ENCODE assay signal across 19 mouse cellular contexts in the genomic region with DNA sequence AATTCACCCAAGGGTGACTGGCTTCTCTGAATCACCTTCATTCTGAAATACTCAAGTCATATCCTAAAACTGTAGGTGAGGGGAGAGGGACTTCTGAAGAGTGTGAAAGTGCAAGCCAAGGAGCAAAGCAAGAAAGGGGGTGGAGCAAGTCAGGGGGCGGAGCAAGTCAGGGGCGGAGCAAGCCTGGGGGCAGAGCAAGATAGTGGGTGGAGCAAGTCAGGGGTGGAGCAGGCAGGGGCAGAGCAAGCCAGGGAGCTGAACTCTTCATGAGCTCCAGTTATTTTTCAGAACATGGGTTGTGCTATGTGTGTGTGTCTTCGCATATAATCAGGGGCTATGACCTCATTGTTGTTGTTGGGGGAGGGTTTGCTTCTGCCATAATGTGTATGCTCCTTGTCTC. TPM values are rescaled to one million over a fixed set of nuclear protein-coding genes. Genes with fewer than 3 reads are reported as not detected.
A peak's percentile ranks its signal among the peaks of the same experiment; 100 is the strongest.
DNase-seq lines count a peak whose midpoint lies in the region; ATAC-seq and TF ChIP-seq lines count a peak whose summit lies in the region.
"Had no signal": no experiment of that assay in that cellular context is flagged by ENCODE, and none has a peak within 500 bp of the region (broad histone marks: within the 10 kb centered on the region; RNA-seq: fewer than 3 reads in every experiment).

No protein-coding gene starts in this region.

- DNase-seq in hindbrain, embryonic 14.5 days (ENCODE audit: low spot score), result peak; percentile 13
- DNase-seq in hindbrain, postnatal 0 days (ENCODE audit: low spot score), result no peak
- peak; percentile 66 for DNase-seq in A20 (ENCODE audit: low read depth, low spot score)
- peak; percentile 74 for DNase-seq in ZHBTc4 (ENCODE audit: low read depth, low spot score)
- DNase-seq in gastrocnemius, postnatal 14 days, result no peak
- DNase-seq in left cerebral cortex, adult 18-20 months (ENCODE audit: low spot score in 2 of 2), result no peak
- no peak for DNase-seq in adrenal gland, postnatal 10 days
- DNase-seq: kidney, postnatal 10 days had no signal

- no peak overlapping the region for H3K4me3 ChIP-seq in hindbrain, embryonic 14.5 days (replicated peaks; ENCODE audit: low read length)
- H3K4me3 ChIP-seq in hindbrain, postnatal 0 days (ENCODE audit: low read length), result no peak overlapping the region
- H3K4me3 ChIP-seq in liver, embryonic 12.5 days, result no peak overlapping the region
- H3K4me3 ChIP-seq: erythroblast, embryonic 14.5 days; heart, embryonic 10.5 days; hindbrain, embryonic 12.5 days; left cerebral cortex, adult 2 months; megakaryocyte, embryonic 14.5 days; myocyte had no signal

- H3K9me3 ChIP-seq in hindbrain, embryonic 14.5 days (ENCODE audit: control insufficient read depth, low read length), result no peaks in the 10 kb centered on the region
- H3K9me3 ChIP-seq in hindbrain, postnatal 0 days (ENCODE audit: low read length), result no peaks in the 10 kb centered on the region
- H3K9me3 ChIP-seq in liver, embryonic 12.5 days (replicated peaks), result no peaks in the 10 kb centered on the region
- H3K9me3 ChIP-seq: heart, embryonic 10.5 days; hindbrain, embryonic 12.5 days; megakaryocyte, embryonic 14.5 days had no signal

- no peaks in the 10 kb centered on the region for H3K27me3 ChIP-seq in hindbrain, embryonic 14.5 days (ENCODE audit: control insufficient read depth, insufficient read depth, low read length)
- H3K27me3 ChIP-seq in hindbrain, postnatal 0 days (ENCODE audit: insufficient read depth, low read length), result no peaks in the 10 kb centered on the region
- H3K27me3 ChIP-seq in liver, embryonic 12.5 days (replicated peaks), result peaks cover 12% of the 10 kb centered on the region
- H3K27me3 ChIP-seq: hindbrain, embryonic 12.5 days had no signal

- no peak overlapping the region for H3K4me2 ChIP-seq in hindbrain, embryonic 14.5 days (replicated peaks)
- H3K4me2 ChIP-seq in hindbrain, postnatal 0 days (ENCODE audit: low read depth, low read length), result no peak overlapping the region
- no peak overlapping the region for H3K4me2 ChIP-seq in liver, embryonic 12.5 days
- H3K4me2 ChIP-seq: hindbrain, embryonic 12.5 days had no signal

- H3K4me1 ChIP-seq in hindbrain, embryonic 14.5 days (replicated peaks; ENCODE audit: control insufficient read depth, insufficient read depth, low read length), result no peaks in the 10 kb centered on the region
- no peaks in the 10 kb centered on the region for H3K4me1 ChIP-seq in hindbrain, postnatal 0 days (ENCODE audit: insufficient read depth, low read length)
- H3K4me1 ChIP-seq in liver, embryonic 12.5 days, result no peaks in the 10 kb centered on the region
- H3K4me1 ChIP-seq: heart, embryonic 10.5 days; hindbrain, embryonic 12.5 days had no signal

- 69% methylated on average over 3 of the region's 3 CpGs for WGBS in hindbrain, embryonic 14.5 days
- WGBS in hindbrain, postnatal 0 days, result 72% methylated on average over 3 of the region's 3 CpGs
- 38% methylated on average over 3 of the region's 3 CpGs for WGBS in liver, embryonic 12.5 days (ENCODE audit: insufficient replicate concordance)

- intact Hi-C loops in gastrocnemius, postnatal 14 days (cut with DNase I; ENCODE audit: low total_unique reads), result no loop called here

- ATAC-seq in hindbrain, embryonic 14.5 days (ENCODE audit: low FRiP score), result no peak
- ATAC-seq in hindbrain, postnatal 0 days, result no peak
- ATAC-seq in liver, embryonic 12.5 days, result peak; percentile 46; the same call in 1 of the 2 replicates
- ATAC-seq: activated CD4-positive, CD25-positive, alpha-beta regulatory T cell, adult 4 months had no signal

- H3K36me3 ChIP-seq in hindbrain, embryonic 14.5 days (replicated peaks; ENCODE audit: control insufficient read depth, insufficient read depth), result no peaks in the 10 kb centered on the region
- H3K36me3 ChIP-seq in hindbrain, postnatal 0 days (ENCODE audit: insufficient read depth, low read length), result no peaks in the 10 kb centered on the region
- H3K36me3 ChIP-seq in liver, embryonic 12.5 days, result no peaks in the 10 kb centered on the region
- H3K36me3 ChIP-seq: heart, embryonic 10.5 days; hindbrain, embryonic 12.5 days had no signal

- TF ChIP-seq CTCF in hindbrain, postnatal 0 days (IDR thresholded peaks at IDR 0.05; ENCODE audit: low read depth), result no peak

- no peak overlapping the region for H3K9ac ChIP-seq in hindbrain, embryonic 14.5 days
- no peak overlapping the region for H3K9ac ChIP-seq in hindbrain, postnatal 0 days (replicated peaks; ENCODE audit: low read length)
- no peak overlapping the region for H3K9ac ChIP-seq in liver, embryonic 12.5 days
- H3K9ac ChIP-seq: hindbrain, embryonic 12.5 days had no signal

- no peak overlapping the region for H3K27ac ChIP-seq in hindbrain, embryonic 14.5 days
- no peak overlapping the region for H3K27ac ChIP-seq in hindbrain, postnatal 0 days
- H3K27ac ChIP-seq in liver, embryonic 12.5 days, result no peak overlapping the region
- H3K27ac ChIP-seq: heart, embryonic 10.5 days; hindbrain, embryonic 12.5 days; left cerebral cortex, adult 2 months had no signal

RNA-seq across cellular contexts. Expression of gene Hamp2, which starts 4.3 kb away (rescaled TPM):
- not detected in 2 replicates for polyA plus RNA-seq in hindbrain, embryonic 14.5 days (2014; fragmentation: Nextera tagmentation; extraction: Ambion mirVana)
- not detected in 2 replicates for total RNA-seq in hindbrain, postnatal 0 days (2014; rRNA removed)
- polyA plus RNA-seq in hindbrain, postnatal 0 days (2015; fragmentation: Nextera tagmentation; extraction: Ambion mirVana), result not detected in 2 replicates
- not detected in 2 replicates for polyA plus RNA-seq in liver, embryonic 12.5 days (2016; fragmentation: Nextera tagmentation; extraction: Ambion mirVana)
- not detected for total RNA-seq in gastrocnemius, postnatal 14 days (2021)
- not detected for total RNA-seq in left cerebral cortex, adult 18-20 months (2021)
- 1 to 10 TPM in 1 of 2 experiments, not detected in 1; 1.1 TPM for total RNA-seq in adrenal gland, postnatal 10 days (2021)
- total RNA-seq: left cerebral cortex, adult 2 months had no signal
- polyA plus RNA-seq: activated CD4-positive, CD25-positive, alpha-beta regulatory T cell, adult 4 months; C2C12; cortical plate, adult 2 months; erythroblast, embryonic 14.5 days; heart, embryonic 10.5 days; hindbrain, embryonic 12.5 days; myocyte had no signal

RNA-seq across cellular contexts. Expression of gene Mag, which starts 5.5 kb away (rescaled TPM):
- 3.4 and 4.3 TPM in 2 replicates for polyA plus RNA-seq in hindbrain, embryonic 14.5 days (2014; fragmentation: Nextera tagmentation; extraction: Ambion mirVana)
- total RNA-seq in hindbrain, postnatal 0 days (2014; rRNA removed), result 39.0 and 48.7 TPM in 2 replicates
- polyA plus RNA-seq in hindbrain, postnatal 0 days (2015; fragmentation: Nextera tagmentation; extraction: Ambion mirVana), result 14.4 and 18.6 TPM in 2 replicates
- polyA plus RNA-seq in liver, embryonic 12.5 days (2016; fragmentation: Nextera tagmentation; extraction: Ambion mirVana), result 0.13 and 0.20 TPM in 2 replicates
- 1 to 10 TPM; 3.5 to 9.6 TPM for total RNA-seq in gastrocnemius, postnatal 14 days (2021)
- 100 to 1,000 TPM in 1 of 2 experiments, 10 to 100 TPM in 1; 91.4 to 101 TPM for total RNA-seq in left cerebral cortex, adult 18-20 months (2021)
- total RNA-seq in adrenal gland, postnatal 10 days (2021), result under 1 TPM; 0.45 to 0.58 TPM
- polyA plus RNA-seq: activated CD4-positive, CD25-positive, alpha-beta regulatory T cell, adult 4 months; erythroblast, embryonic 14.5 days had no signal

RNA-seq across cellular contexts. Expression of gene Hamp, which starts 23.6 kb away (rescaled TPM):
- polyA plus RNA-seq in hindbrain, embryonic 14.5 days (2014; fragmentation: Nextera tagmentation; extraction: Ambion mirVana), result not detected in 2 replicates
- total RNA-seq in hindbrain, postnatal 0 days (2014; rRNA removed), result not detected in 2 replicates
- not detected in 2 replicates for polyA plus RNA-seq in hindbrain, postnatal 0 days (2015; fragmentation: Nextera tagmentation; extraction: Ambion mirVana)
- 0.38 TPM in 1 of 2 replicates, not detected in the other for polyA plus RNA-seq in liver, embryonic 12.5 days (2016; fragmentation: Nextera tagmentation; extraction: Ambion mirVana)
- not detected for total RNA-seq in gastrocnemius, postnatal 14 days (2021)
- total RNA-seq in left cerebral cortex, adult 18-20 months (2021), result not detected
- 1 to 10 TPM in 1 of 2 experiments, under 1 TPM in 1; 0.88 to 1.3 TPM for total RNA-seq in adrenal gland, postnatal 10 days (2021)
- total RNA-seq: left cerebral cortex, adult 2 months had no signal
- polyA plus RNA-seq: activated CD4-positive, CD25-positive, alpha-beta regulatory T cell, adult 4 months; C2C12; cortical plate, adult 2 months; erythroblast, embryonic 14.5 days; heart, embryonic 10.5 days; hindbrain, embryonic 12.5 days; myocyte; spleen, adult 2 months had no signal

RNA-seq across cellular contexts. Expression of gene Usf2, which starts 36.4 kb away (rescaled TPM):
- polyA plus RNA-seq in hindbrain, embryonic 14.5 days (2014; fragmentation: Nextera tagmentation; extraction: Ambion mirVana), result 24.9 and 26.5 TPM in 2 replicates
- total RNA-seq in hindbrain, postnatal 0 days (2014; rRNA removed), result 103 and 114 TPM in 2 replicates
- polyA plus RNA-seq in hindbrain, postnatal 0 days (2015; fragmentation: Nextera tagmentation; extraction: Ambion mirVana), result 27.1 and 28.0 TPM in 2 replicates
- polyA plus RNA-seq in liver, embryonic 12.5 days (2016; fragmentation: Nextera tagmentation; extraction: Ambion mirVana), result 13.9 and 18.1 TPM in 2 replicates
- total RNA-seq in gastrocnemius, postnatal 14 days (2021), result 10 to 100 TPM; 68.9 to 70.5 TPM
- total RNA-seq in left cerebral cortex, adult 18-20 months (2021), result 100 to 1,000 TPM; 123 to 124 TPM
- total RNA-seq in adrenal gland, postnatal 10 days (2021), result 100 to 1,000 TPM; 105 to 108 TPM

RNA-seq across cellular contexts. Expression of gene Cd22, which starts 40.1 kb away (rescaled TPM):
- polyA plus RNA-seq in hindbrain, embryonic 14.5 days (2014; fragmentation: Nextera tagmentation; extraction: Ambion mirVana), result 0.17 TPM in 1 of 2 replicates, not detected in the other
- 0.07 and 3.2 TPM in 2 replicates for total RNA-seq in hindbrain, postnatal 0 days (2014; rRNA removed)
- 0.09 and 0.20 TPM in 2 replicates for polyA plus RNA-seq in hindbrain, postnatal 0 days (2015; fragmentation: Nextera tagmentation; extraction: Ambion mirVana)
- polyA plus RNA-seq in liver, embryonic 12.5 days (2016; fragmentation: Nextera tagmentation; extraction: Ambion mirVana), result 0.21 and 0.38 TPM in 2 replicates
- under 1 TPM in 1 of 2 experiments, not detected in 1; 0.29 TPM for total RNA-seq in gastrocnemius, postnatal 14 days (2021)
- under 1 TPM in 1 of 2 experiments, not detected in 1; 0.09 TPM for total RNA-seq in left cerebral cortex, adult 18-20 months (2021)
- total RNA-seq in adrenal gland, postnatal 10 days (2021), result 1 to 10 TPM; 3.3 to 5.1 TPM
- total RNA-seq: left cerebral cortex, adult 2 months had no signal
- polyA plus RNA-seq: erythroblast, embryonic 14.5 days; heart, embryonic 10.5 days; hindbrain, embryonic 12.5 days; myocyte had no signal

Comparison
In these comparisons a context has a peak if more than half of its experiments do, and no peak if none do; other contexts are left out.
1. DNase-seq: peak in hindbrain, embryonic 14.5 days (single experiment), A20 (single experiment) and ZHBTc4 (single experiment); none in hindbrain, postnatal 0 days (single experiment), gastrocnemius, postnatal 14 days (single experiment), left cerebral cortex, adult 18-20 months (0 of 2) and adrenal gland, postnatal 10 days (single experiment).